Mouse (Mus musculus): ENCODE data around the gene Bloc1s1. TPM values are rescaled to one million over a fixed set of nuclear protein-coding genes. Genes with fewer than 3 reads are reported as not detected.

The Bloc1s1 gene
- 100 to 1,000 TPM; 100 to 105 TPM for total RNA-seq (2023)

DNA sequence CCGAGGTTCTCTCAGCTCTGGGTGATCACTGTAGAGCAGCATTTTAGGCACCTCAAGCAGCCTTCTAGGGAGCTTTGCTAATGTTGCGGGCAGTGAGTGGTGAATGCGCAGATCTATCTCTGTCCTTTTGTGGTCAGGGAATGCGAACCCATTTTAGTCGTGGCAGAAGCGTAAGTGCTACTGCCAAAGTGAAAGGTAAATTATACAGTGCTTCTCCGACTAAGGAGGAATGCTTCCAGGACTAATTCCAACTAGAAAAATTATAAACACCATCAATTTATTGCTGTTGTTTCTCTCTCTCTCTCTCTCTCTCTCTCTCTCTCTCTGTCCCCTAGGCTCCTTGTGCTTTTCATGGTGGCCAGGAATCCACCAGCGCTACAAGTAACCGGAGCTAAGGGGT, at the start of gene Bloc1s1:
Gene Bloc1s1, minus strand, starts transcription at position 101 of the 400 bp plus-strand sequence.

DNA sequence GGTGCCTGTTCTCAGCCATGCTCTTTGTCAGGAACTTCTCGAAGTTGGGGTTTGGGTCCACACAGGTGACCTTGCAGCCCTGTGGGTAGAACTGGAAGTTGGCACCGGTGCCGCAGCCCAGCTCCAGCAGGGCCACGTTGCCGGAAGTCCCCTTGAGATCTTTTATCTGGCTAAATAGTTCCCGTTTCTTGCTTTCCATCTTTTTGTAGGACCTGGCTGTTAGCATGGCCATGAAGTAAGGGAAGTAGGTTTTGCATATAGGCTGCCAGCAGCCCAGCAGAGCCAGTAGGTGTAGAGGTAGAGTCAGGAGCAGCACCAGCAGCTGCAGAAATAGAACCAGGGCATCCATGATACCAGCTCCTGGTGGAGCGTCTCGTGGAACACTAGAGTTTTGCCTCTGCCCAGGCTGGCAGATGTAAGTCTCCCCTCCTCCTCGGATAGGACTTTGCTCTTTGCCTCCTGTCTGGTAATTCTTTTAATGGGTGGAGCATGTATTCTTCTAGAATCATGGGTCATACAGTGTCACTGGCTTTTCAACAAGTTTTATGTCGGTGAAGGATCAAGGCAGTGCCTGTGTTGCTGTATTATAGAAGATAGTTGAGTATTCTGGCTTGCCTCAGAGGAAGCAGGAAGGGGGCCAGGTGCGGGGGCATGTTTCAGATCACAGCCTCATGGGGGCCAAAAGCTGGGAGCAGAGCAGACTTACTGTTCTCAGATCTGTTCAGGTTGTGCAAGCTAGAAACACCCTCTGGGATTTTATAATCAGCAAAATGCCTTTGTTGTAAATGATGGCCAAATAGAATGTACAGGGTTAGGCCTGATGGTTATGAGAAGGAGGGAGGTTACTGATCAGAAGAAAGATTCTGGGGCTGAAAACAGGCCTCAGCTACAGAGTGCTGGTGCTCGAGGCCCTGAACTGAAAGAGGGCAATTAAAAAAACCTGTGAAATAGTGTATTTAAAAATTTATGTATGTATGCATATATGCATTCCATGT, 37.1 kb upstream of the Bloc1s1 start, which contains the start of gene Mettl7b:
Gene Mettl7b, minus strand, starts transcription at position 399 of the 995 bp plus-strand sequence.

DNA sequence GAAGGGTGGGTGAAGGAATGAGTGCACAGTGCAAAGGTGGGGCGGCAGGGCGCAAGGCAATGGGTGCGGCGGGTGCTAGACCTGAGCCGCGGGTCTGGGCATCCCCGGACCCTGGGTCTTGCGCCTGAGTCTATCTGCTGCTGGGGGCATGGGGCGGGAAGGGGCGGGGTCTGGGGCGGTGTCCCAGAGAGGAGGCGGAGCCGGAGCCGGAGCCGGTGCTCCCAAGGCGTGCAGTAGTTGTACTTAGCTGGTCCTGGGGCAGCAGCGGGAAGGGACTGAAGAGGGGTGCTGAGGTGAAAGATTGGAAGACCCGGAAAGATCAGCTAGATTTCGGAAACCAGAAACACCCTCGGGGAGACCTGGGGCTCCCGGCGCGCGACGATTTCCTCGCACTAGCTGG, 9.7 kb upstream of the Bloc1s1 start, which contains the start of gene Itga7:
Gene Itga7, plus strand, starts transcription at position 245 of the 400 bp plus-strand sequence.

DNA sequence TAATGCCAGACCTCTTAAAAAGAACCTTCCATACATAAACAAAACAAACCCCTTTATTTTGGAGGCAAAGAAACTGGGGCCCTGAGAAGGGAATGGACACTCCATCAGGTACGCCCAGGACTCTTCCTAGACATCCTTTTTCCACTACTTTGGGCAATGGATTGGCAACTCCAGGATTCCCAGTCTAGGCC, 1.1 kb downstream of the Bloc1s1 start, which contains the start of gene Rdh5:
Gene Rdh5, minus strand, starts transcription at position 67 of the 191 bp plus-strand sequence.

DNA sequence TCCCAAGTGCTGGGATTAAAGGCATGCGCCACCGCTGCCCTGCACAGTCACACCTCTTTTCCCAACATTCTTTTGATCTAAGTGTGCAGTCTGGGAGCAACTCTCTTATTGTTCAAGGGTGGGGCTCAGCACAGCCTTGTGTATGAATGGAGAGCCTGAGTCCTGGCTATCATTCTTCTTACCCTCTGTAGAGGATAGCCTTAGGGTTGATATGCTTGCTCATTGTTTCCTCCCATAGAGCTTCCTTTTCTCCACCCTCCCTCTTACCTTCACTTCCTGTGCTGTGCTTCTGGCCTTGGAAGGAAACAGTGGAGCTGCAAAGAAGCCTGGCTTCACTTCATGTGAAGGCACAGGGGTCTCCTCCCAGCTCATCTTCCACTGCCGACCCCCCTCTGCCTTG, 23.1 kb downstream of the Bloc1s1 start, which contains the start of gene Cd63:
Gene Cd63, plus strand, starts transcription at position 292 of the 400 bp plus-strand sequence.

DNA sequence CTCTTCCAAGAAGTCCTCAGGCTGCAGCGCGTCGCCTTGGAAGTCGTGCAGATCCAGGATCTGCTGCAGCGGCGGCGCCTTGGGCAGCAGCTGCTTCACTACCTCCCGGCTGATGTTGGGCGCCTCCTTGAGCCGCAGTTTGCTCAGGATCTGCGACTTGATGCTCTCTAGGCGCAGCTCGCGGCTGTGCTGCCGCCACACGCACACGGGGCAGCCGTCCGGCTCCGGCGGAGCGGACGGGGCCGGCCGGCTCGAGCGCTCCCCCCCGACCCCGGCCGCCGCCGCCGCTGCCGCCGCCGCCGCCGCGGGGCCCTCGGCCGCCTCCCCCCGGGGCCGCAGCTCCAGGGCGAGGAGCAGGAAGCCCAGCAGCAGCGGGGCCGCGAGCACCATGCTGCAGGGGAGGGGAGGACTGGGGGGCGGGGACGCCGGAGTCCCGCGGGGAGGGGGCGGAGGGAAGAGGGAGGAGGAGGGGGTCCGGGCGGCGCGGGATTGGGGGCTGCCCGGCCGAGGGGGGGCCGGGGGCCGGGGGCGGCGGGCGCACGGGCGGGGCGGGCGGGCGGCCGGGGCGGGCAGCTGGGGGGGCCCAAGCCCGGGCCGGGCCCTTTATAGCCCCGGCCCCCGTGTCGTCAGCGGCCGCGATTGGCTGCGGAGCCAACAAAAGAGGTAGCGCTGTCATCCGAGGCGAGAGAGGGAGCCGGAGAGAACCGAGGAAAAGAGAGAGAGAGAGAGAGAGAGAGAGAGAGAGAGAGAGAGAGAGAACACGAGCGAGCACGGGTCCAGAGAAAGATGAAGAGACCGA, 32.3 kb downstream of the Bloc1s1 start, which contains the start of gene Gdf11:
Gene Gdf11, minus strand, starts transcription at position 423 of the 799 bp plus-strand sequence.

Other genes starting within 250 kb of the Bloc1s1 start
- 1 to 10 TPM; 2.3 to 3.2 TPM for gene Suox, start 250.0 kb downstream of the Bloc1s1 start, total RNA-seq (2023)
- gene Rab5b, start 227.8 kb downstream of the Bloc1s1 start, total RNA-seq (2023) = 100 to 1,000 TPM; 110 to 114 TPM
- 1 to 10 TPM; 1.6 to 2.2 TPM for gene Pmel, start 219.8 kb downstream of the Bloc1s1 start, total RNA-seq (2023)
- 10 to 100 TPM; 74.7 to 85.8 TPM for gene Cdk2, start 219.0 kb downstream of the Bloc1s1 start, total RNA-seq (2023)
- gene Dgka, start 179.2 kb downstream of the Bloc1s1 start, total RNA-seq (2023) = 10 to 100 TPM; 50.1 to 52.9 TPM
- 10 to 100 TPM; 18.5 to 21.6 TPM for gene Pym1, start 176.1 kb downstream of the Bloc1s1 start, total RNA-seq (2023)
- gene Mmp19, start 133.1 kb downstream of the Bloc1s1 start, total RNA-seq (2023) = 1 to 10 TPM; 4.4 to 6.1 TPM
- 10 to 100 TPM; 67.2 to 71.3 TPM for gene Dnajc14, start 120.0 kb downstream of the Bloc1s1 start, total RNA-seq (2023)
- 1 to 10 TPM; 4.8 to 5.1 TPM for gene Tmem198b, start 119.7 kb downstream of the Bloc1s1 start, total RNA-seq (2023)
- gene Sarnp, start 106.7 kb downstream of the Bloc1s1 start, total RNA-seq (2023) = 10 to 100 TPM; 33.1 to 39.1 TPM
- 10 to 100 TPM; 17.9 to 23.0 TPM for gene Ormdl2, start 102.4 kb downstream of the Bloc1s1 start, total RNA-seq (2023)
- gene Gdf11, start 32.3 kb downstream of the Bloc1s1 start, total RNA-seq (2023) = under 1 TPM; 0.15 to 0.20 TPM
- 100 to 1,000 TPM; 129 to 165 TPM for gene Cd63, start 23.0 kb downstream of the Bloc1s1 start, total RNA-seq (2023)
- gene Rdh5, start 1.1 kb downstream of the Bloc1s1 start, total RNA-seq (2023) = 1 to 10 TPM; 5.5 to 6.2 TPM
- gene Itga7, start 9.8 kb upstream of the Bloc1s1 start, total RNA-seq (2023) = under 1 TPM; 0.13 to 0.42 TPM
- not detected for gene Mettl7b, start 37.0 kb upstream of the Bloc1s1 start, total RNA-seq (2023)
- not detected for gene Olfr9, start 65.4 kb upstream of the Bloc1s1 start, total RNA-seq (2023)
- not detected for gene Olfr763, start 86.8 kb upstream of the Bloc1s1 start, total RNA-seq (2023)
- not detected for gene Olfr764-ps1, start 115.9 kb upstream of the Bloc1s1 start, total RNA-seq (2023)
- gene Olfr765, start 126.0 kb upstream of the Bloc1s1 start, total RNA-seq (2023) = not detected
- gene Olfr766-ps1, start 144.9 kb upstream of the Bloc1s1 start, total RNA-seq (2023) = not detected
- gene Olfr767, start 158.9 kb upstream of the Bloc1s1 start, total RNA-seq (2023) = not detected
- gene Olfr768, start 175.3 kb upstream of the Bloc1s1 start, total RNA-seq (2023) = not detected
- gene Olfr769, start 193.8 kb upstream of the Bloc1s1 start, total RNA-seq (2023) = not detected
- not detected for gene Olfr770, start 215.0 kb upstream of the Bloc1s1 start, total RNA-seq (2023)
- gene Olfr771, start 240.7 kb upstream of the Bloc1s1 start, total RNA-seq (2023) = not detected

Data from neutrophil, adult 59 days (primary cell).